Mouse (Mus musculus): ENCODE measurements around the gene Asah2. TPM values are rescaled to one million over a fixed set of nuclear protein-coding genes. Genes with fewer than 3 reads are reported as not detected.

Asah2 gene
- total RNA-seq, 2 experiments from 2014 or later: 4.3 to 5.4 TPM

DNA sequence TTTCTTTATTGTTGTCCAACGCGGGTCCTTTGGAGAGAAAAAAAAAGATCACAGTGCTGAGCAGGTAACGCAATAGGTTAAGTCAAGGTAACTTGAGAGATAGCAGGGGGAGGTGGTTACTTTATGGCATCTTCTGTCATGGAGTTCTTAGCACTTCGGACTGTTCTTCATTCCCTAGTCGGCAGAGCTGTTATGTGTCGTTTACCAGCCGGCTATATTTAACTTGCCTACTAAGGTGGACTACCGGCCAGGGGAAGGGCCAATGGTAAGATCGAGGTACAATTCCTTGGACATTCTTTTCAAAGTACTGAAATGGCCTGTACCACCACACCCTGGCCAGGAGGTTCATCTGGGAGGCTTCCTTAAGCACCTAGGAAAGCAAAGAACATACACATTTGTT lies 16.1 kb upstream of the Asah2 start:
- no peak for DNase-seq
- intact Hi-C loops (cut with DNase I): loop anchor here (10.0 kb wide), 1 partner anchor 91 kb away; no protein-coding TSS in a partner anchor
- peak overlapping the region; percentile 50 for H3K27ac ChIP-seq
- no peak for TF ChIP-seq CTCF (IDR thresholded peaks at IDR 0.05)
- no peak overlapping the region for H3K4me3 ChIP-seq

DNA sequence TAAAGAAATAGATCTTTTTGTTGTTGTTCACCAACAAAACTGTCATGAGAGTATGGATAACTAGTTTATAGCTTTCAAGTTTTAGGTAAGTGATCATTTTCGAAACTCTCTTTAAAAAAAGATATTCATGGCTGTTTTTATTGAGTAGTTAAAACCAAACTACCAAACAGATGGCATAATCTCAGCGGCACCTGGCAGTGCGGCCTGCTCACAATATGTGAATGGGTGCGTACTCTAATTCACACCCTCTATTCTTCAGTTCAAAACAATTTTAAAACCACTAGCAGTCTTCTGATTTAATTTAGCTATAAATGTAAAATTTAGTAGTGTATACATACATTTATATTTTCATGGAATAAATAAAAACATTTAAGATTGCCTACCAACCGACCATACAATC lies 15.2 kb upstream of the Asah2 start:
- H3K27ac ChIP-seq: no peak overlapping the region
- H3K4me3 ChIP-seq: no peak overlapping the region
- no peak for TF ChIP-seq CTCF (IDR thresholded peaks at IDR 0.05)
- no peak for DNase-seq
- intact Hi-C loops (cut with DNase I): loop anchor here (10.0 kb wide), 1 partner anchor 92 kb away; no protein-coding TSS in a partner anchor

DNA sequence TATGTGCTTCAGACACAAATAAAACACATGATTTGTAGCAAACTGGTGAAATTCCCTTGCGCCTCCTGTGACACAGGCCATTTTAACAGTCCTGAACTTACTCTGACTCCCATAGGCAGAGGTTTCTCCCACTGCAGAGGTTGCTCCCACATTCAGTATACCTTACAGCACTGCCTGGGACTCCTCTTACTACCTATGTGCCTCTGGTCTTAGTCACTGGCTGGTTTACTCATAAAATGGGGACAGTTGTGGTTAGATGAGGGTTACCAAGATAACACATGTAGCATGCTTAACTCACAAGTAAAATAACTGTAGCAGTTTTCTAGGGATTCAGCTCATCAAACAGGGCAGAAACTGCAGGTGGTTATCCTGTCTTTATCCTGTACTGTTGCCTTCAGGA lies 12.8 kb upstream of the Asah2 start:
- Histone ChIP-seq H3K4me3 (no peak overlapping the region), H3K27ac (no peak overlapping the region)
- TF ChIP-seq CTCF (IDR thresholded peaks at IDR 0.05): no peak
- intact Hi-C loops (cut with DNase I): loop anchor here (10.0 kb wide), 1 partner anchor 94 kb away; no protein-coding TSS in a partner anchor
- no peak for DNase-seq

DNA sequence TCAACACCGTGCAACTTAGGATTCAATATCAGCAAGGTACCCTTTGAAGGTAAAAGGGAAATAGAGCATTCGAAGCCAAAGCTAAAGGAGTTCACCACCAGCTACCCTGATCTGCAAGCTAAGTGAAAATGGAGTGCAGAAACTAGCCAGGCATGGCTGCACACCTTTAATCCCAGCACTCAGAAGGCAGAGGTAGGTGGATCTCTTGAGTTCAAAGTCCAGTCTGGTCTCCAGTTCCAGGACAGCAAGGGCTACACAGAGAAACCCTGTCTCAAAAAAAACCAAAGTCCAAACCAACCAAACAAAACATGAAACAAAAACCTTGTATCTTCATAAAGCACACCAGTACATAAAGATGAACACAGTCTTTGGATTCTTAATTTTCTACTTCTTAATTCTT lies 11.7 kb upstream of the Asah2 start:
- no peak for DNase-seq
- no peak overlapping the region for H3K27ac ChIP-seq
- no peak overlapping the region for H3K4me3 ChIP-seq
- intact Hi-C loops (cut with DNase I): loop anchor here (10.0 kb wide), 2 partner anchors 95 to 365 kb away; partner anchors contain the start of gene Minpp1
- no peak for TF ChIP-seq CTCF (IDR thresholded peaks at IDR 0.05)

DNA sequence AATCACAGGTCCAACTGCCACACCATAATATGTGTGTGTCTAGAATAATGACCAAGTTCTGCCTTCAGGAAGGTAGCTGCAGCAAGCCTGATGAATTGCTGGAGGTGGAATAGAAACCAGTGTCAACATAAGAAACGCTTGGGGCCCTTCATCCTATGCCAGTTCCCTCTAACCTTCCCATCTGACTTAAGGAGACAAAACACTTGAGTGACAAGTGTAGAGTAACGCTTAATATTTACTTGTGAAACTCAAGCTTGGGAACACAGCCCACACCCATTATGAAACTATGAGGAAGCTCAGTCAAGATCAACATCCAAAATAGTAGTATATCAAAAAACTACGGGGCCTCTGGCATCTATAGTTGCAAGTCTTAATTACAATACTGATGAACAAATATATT lies 10.5 kb upstream of the Asah2 start:
- DNase-seq: no peak
- intact Hi-C loops (cut with DNase I): loop anchor here (10.0 kb wide), 1 partner anchor 366 kb away; the partner anchor contains the start of gene Minpp1
- H3K27ac ChIP-seq: no peak overlapping the region
- H3K4me3 ChIP-seq: no peak overlapping the region
- TF ChIP-seq CTCF (IDR thresholded peaks at IDR 0.05): no peak

DNA sequence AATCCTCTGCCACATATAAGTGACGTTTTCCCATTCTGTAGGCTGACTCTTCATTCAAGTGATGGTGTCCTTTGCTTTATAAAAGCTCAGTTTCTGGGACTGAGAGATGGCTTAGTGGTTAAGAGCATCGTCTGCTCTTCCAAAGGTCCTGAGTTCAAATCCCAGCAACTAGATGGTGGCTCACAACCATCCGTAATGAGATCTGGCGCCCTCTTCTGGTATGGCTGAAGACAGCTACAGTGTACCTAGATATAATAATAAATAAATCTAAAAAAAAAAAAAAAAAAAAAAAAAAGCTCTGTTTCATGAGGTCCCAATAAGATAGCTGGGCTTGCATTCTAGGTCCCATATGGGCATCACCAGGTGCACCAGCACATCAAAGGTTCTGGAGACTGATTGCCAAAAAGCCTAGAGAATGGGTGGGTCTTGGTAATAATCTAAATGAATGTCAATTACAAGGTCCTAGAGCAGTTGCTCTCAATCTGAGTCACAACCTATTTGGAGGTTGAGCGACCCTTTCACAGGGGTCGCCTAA lies 9.5 kb upstream of the Asah2 start:
- intact Hi-C loops (cut with DNase I): loop anchor here (10.0 kb wide), 1 partner anchor 367 kb away; the partner anchor contains the start of gene Minpp1
- Histone ChIP-seq H3K4me3 (no peak overlapping the region), H3K27ac (no peak overlapping the region)
- no peak for DNase-seq
- peak; percentile 46 for TF ChIP-seq CTCF (IDR thresholded peaks at IDR 0.05)

DNA sequence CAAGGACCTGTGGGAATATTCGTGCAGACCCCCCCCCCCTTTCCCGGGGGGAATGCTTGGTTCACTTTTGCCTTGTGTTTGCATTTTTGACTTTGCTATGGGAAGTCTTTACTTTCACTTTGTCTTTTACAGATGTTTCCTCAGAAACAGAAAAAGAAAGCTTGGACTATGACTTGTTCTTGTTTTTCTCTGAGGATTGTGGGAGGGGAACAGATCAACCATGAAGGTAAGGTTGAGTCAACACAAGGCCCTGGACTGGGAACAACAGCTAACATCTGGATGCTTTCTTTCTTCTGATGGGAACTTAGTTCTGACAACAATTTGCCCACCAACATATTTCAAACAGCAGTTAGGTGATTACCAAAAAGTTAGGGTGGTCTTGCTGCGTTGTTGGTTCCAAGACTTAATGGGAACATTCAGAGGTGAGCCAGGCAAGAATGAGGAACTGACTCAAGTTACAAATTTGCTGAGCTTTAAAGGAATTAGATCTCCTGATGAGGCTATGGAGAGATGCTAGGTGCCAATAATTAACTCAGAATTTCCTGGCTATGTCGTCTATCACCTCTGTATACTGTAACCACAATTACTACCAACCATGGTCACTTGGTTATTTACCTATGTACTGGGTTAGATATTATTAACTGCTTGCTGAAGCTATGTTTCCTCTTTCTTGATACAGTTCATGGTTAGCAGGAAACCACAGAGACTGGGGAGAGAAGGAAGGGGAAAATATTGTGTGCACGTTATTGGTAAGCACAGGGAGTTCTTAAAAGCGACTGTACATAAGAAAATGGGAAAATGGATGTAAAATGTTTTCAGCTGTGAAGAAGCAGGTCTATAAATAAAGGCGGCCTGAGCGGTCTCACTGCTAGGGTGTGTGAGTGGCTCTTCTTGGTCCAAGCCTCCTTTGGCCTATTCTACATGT lies 4.1 kb upstream of the Asah2 start:
- DNase-seq: no peak

DNA sequence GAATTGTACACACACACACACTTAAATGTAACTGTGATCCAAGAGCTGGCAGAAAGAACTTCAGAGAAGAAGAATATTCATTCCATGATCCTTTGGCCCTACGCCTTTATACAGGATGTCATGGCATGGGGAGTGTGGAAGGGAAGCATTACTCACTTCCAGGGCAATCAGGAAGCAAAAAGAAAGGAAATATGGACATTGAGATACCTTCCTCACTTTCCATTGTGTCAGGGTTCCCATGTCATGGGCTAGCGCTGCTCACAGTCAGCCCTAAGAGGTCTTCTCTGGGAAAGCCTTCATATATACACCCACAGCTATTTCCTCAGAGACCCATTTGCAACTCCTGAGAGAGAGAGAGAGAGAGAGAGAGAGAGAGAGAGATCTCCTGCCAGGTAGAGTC lies 1.3 kb downstream of the Asah2 start:
- Histone ChIP-seq H3K4me3 (peak overlapping the region; percentile 91), H3K27ac (peak overlapping the region; percentile 98)
- TF ChIP-seq CTCF (IDR thresholded peaks at IDR 0.05): no peak
- intact Hi-C loops (cut with DNase I): loop anchor here (5.0 kb wide), 1 partner anchor 281 kb away; the partner anchor contains the start of gene Sgms1
- no peak for DNase-seq

More for the DNA sequence above, 4.1 kb upstream of the Asah2 start:
- H3K4me3 ChIP-seq: peak overlapping the region; percentile 11; the same call in 1 of the 2 replicates
- no peak for TF ChIP-seq CTCF (IDR thresholded peaks at IDR 0.05)
- intact Hi-C loops (cut with DNase I): loop anchor here (10.0 kb wide), 1 partner anchor 373 kb away; the partner anchor contains the start of gene Minpp1
- H3K27ac ChIP-seq: no peak overlapping the region

DNA sequence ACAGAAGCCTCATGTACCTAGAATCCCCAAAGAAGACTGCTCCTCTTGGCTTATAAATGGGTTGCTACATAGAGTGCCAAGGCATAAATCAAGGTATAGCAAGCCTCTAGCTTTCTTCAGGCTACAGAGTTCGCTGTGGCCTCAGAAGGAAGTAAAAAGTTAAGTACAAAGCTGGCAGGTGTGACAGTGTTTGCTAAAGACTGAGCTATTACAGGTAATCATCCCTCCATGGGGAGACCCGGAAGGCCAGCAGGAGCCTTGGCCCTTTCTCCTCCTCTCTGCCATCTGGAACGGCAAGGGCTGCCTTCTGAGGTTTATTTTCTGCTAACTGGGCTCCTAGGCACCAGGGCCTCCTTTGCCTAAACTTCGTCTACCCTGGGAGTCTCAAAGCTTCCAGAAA lies 3.8 kb downstream of the Asah2 start:
- intact Hi-C loops (cut with DNase I): loop anchor here (5.0 kb wide), 1 partner anchor 132 kb away; no protein-coding TSS in a partner anchor
- H3K4me3 ChIP-seq: no peak overlapping the region
- no peak overlapping the region for H3K27ac ChIP-seq
- TF ChIP-seq CTCF (IDR thresholded peaks at IDR 0.05): no peak
- no peak for DNase-seq

DNA sequence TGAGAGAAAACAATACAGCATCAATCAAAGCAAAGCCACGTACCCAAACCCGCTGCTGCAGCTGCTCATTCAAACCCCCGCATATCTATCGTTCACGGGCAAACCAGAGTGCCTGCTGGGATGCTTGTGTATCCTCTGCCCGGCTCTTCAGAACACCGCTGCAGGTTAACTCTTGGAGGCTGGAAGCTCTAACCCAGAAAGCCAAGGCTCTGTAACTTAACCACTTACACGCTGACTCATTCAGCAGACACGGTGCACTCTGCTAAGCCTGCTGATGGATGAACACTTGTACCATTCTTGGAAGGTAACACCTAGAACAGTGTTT lies 5.1 kb downstream of the Asah2 start:
- H3K4me3 ChIP-seq: peak overlapping the region; percentile 11
- H3K27ac ChIP-seq: no peak overlapping the region
- intact Hi-C loops (cut with DNase I): loop anchor here (5.0 kb wide), 1 partner anchor 131 kb away; no protein-coding TSS in a partner anchor
- no peak for TF ChIP-seq CTCF (IDR thresholded peaks at IDR 0.05)
- DNase-seq: no peak

DNA sequence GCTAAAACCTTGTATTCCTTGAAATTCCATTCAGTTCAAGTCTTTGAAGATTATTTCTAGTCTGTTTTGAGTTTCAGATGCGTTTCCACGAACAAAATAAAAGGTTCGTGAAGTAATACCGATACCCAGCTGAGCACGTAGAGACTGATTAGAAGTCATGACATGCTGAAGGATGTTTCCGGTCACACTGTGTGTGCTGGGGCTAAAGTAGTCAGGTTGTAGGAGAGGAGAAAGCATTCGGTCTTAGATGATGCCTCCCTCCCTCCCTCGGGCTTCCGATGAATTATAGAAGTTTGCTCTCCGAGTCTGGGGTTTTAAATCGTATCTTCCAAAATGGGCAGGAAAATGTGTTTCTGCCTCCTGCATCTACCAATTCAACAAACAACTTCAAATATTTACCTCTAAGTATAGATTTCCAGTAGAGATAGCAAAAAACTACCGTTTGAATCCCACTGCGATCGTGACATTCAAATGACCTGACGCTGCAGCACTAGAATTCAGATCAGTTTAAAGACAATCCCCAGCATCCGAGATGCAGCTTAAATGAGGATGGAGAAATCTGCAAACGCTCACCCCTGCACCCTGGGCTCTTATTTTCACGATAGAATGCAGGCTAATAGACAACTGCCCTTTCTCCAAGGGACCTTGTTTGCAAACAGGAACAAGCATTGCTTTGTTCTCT lies 5.6 kb downstream of the Asah2 start:
- peak overlapping the region; percentile 11 for H3K4me3 ChIP-seq
- intact Hi-C loops (cut with DNase I): loop anchor here (5.0 kb wide), 1 partner anchor 130 kb away; no protein-coding TSS in a partner anchor
- TF ChIP-seq CTCF (IDR thresholded peaks at IDR 0.05): no peak
- H3K27ac ChIP-seq: no peak overlapping the region
- no peak for DNase-seq

DNA sequence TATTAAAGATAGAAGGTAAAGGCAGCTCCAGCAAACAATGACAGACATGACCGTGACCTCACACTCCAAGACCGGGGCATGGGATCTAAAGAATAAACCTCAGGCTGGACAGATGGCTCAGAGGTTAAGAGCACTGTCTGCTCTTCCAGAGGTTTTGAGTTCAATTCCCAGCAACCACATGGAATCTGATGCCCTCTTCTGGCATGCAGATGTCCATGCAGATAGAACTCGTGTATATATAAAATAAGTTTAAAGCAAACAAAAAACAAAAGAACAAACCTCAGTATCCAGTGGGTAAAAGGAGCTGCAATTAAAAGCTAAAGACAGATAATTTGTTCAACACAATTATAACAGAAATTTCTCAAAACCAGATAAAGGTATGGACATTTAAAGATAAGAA lies 9.4 kb downstream of the Asah2 start:
- H3K27ac ChIP-seq: no peak overlapping the region
- H3K4me3 ChIP-seq: no peak overlapping the region
- peak; percentile 52 for TF ChIP-seq CTCF (IDR thresholded peaks at IDR 0.05)
- intact Hi-C loops (cut with DNase I): no loop called here
- DNase-seq: no peak
